Mouse (Mus musculus) layer of hippocampus, postnatal 36 days (tissue): Measurements from ENCODE around the gene Gm21477. TPM values are rescaled to one million over a fixed set of nuclear protein-coding genes. Genes with fewer than 3 reads are reported as not detected.
"Not testable (repeated sequence)": the region's sequence is repeated elsewhere in the genome, so short reads cannot be mapped to it uniquely, and the experiment has no call there.

Experiments used
- DNase-seq, 2 experiments: peaks; one replicate each; pipeline ENCODE4 v3.0.0; 2022
- total RNA-seq, 2 experiments: library from RNA; stranded (reverse); gene quantifications; 2 replicates each; pipeline ENCODE4 v1.2.3; 2021

Gm21477 gene
- not detected for total RNA-seq

GRCm38 (mm10) chrY:87116521-87116920 is at the start of gene Gm21477:
Gene Gm21477 (plus strand): TSS chrY:87116821.
- not testable (repeated sequence) for DNase-seq
